Mouse (Mus musculus): ENCODE measurements around the gene Farp1.
"Not testable (repeated sequence)": the region's sequence is repeated elsewhere in the genome, so short reads cannot be mapped to it uniquely, and the experiment has no call there.

Farp1 gene

DNA sequence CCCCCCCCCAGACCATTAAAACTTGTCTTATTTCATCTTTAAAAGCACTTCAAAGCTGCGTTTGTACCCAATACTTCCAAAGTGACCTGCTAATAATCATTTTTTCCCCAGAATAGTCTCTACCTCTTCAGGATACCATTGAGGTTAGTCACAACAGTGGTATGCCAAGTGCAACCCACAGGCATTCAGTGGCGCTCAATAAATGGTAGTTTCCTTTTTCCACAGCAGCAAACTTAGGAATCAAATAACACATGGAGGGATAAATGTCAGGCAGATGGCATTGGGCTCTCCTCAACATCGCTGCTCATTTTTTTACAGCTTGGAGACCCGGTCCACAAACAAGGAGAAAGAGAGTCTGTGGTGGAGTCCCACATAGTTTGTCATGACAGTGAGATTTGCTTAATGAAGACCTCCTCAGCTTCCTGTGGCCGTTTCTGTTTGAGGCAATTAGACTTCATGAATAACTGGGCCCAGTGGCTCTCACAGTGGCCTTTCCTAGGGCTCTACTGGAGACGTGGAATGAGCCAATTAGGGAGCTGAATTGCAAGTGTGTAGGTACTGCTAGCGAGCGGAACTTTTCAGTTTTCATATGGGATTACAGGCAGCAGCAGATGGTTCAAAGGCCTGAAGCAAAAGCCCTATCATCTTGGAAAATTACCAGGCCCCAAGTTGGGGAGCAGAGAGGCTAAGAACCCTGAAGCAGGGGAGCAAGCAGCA, 148.6 kb downstream of the Farp1 start:
- DNase-seq (ENCODE audit: low spot score): no peak

DNA sequence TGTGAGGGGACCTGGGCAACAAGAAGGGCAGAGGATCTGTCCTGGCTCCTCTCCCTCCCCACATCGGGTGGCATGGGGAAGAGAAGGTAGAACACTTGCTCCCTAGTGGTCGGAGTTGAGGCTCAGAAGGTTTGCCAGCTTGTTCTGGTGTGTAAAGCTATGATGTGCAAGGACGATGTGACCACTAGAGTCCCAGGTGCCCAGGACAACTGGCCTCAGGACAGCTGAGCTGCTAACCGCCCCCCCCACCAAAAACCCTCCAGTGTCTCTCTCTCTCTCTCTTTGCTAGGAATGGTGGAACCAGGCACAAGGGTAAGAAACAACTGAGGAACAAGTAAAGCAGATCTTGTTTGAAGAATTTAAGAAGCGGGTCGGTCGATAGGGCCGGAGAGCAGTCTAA, 149.4 kb downstream of the Farp1 start:
- DNase-seq (ENCODE audit: low spot score): no peak

DNA sequence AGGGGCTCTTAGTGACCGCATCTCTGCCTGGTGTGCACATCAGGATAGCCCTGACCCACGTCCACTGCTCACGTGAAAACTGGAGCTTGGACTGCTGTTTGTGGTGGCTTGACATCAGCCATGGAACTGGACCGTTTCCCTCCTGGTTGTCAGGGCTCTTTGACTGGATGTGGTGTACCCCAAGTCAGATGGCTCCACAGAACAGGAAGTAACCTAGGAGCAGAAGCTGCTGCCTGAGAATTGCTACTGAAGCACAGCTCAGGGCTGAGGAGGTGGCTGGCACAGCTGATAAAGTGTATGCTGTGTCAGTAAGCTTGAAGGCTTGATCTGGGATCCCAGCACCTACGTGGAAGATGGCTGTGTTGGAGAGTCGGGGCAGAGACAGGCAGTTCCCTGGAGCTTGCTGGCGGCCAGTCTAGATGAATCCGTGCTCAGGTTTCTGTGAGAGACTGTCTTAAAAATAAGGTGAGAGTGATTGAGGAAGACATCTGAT, 151.4 kb downstream of the Farp1 start:
- DNase-seq (ENCODE audit: low spot score): no peak

DNA sequence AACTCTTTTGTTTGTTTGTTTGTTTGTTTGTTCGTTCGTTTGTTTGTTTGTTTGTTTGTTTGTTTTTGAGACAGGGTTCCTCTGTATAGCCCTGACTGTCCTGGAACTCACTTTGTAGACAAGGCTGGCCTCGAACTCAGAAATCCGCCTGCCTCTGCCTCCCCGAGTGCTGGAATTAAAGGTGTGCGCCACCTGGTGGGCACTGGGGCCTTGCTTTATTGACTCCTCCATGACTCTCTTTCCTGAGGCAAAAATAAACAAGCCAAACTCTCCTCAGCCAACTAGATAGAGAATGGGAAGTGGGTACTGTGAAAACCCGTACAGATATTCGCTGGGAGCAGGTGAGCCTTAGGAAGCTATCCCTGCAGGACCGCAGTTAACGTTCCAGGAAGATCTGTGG, 154.8 kb downstream of the Farp1 start:
- not testable (repeated sequence) for DNase-seq (ENCODE audit: low spot score)

DNA sequence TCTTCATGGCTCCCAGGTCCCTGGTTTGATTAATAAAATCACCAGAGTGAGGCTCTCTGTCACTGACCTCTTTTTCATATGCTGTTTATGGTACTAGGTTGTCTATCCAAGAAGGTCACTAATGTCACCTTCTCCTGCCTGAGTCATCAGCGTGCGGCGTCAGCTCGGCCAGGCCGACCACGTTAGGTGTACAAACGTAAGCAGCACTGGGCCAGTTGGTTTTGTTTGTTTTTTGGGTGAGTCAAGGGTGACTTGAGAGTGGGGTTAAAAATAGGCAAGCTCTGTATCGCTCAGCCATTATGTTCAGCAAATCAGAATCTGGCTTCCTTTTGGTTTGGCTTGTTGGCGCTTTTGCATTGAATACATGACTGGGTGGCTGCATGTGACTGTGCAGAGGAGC, 155.4 kb downstream of the Farp1 start:
- DNase-seq (ENCODE audit: low spot score): no peak

DNA sequence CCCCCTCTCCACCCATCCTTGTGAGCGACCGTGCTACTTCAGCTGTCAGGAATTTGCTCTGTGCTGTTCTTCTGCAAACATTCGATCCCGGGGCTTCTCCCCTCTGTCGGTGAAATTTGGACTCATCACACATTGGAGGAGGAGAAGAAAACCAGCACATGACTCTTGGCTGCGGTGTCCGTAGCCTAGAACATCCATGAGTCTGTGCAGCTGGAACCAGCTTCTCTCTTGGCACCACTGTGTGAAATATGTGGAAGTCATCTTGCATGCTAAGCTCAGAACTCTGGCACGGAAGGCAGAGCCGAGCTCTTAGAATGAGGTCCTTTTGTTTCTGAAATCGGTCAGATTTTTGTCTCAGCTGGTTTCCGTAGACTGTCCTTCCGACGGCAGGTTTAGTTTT, 156.7 kb downstream of the Farp1 start:
- no peak for DNase-seq (ENCODE audit: low spot score)

DNA sequence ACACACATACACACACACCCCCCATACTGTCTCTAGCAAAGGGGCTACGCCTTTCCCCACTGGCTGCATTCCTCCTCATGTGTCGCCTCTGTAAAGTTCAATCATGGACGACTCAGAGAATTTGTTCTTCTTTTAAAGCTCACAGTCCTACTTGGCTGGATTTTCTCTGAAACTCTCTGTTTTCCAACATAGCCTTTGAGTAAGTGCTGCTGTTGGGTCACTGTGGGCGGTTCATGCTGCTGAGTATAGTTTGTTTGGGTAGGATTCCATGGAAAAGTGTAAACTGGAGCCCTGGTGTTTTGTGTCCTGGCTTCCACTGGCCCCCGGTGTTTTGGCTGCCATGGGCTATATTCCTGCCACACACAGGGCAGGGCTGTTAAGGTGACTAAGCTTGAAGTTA, 157.4 kb downstream of the Farp1 start:
- DNase-seq (ENCODE audit: low spot score): no peak

DNA sequence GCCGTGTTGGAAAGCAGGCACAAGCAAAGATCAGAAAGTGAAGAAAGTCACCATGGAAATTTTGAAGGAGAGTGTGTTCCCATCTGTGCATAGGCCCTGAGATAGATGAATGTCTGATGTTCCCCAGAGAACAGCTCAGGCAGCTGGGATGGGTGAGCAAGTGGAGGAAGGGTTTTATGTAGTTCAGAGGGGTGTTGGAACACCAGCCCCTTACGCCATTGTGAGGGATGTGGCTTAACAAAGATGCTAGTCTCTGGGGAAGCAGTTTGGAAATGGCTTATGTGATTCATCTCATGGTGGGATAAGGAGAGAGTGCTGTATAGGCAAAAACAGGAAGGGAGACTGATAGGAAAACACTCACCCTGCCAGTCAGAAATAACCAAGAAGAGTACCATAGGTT, 159.0 kb downstream of the Farp1 start:
- DNase-seq (ENCODE audit: low spot score): no peak

DNA sequence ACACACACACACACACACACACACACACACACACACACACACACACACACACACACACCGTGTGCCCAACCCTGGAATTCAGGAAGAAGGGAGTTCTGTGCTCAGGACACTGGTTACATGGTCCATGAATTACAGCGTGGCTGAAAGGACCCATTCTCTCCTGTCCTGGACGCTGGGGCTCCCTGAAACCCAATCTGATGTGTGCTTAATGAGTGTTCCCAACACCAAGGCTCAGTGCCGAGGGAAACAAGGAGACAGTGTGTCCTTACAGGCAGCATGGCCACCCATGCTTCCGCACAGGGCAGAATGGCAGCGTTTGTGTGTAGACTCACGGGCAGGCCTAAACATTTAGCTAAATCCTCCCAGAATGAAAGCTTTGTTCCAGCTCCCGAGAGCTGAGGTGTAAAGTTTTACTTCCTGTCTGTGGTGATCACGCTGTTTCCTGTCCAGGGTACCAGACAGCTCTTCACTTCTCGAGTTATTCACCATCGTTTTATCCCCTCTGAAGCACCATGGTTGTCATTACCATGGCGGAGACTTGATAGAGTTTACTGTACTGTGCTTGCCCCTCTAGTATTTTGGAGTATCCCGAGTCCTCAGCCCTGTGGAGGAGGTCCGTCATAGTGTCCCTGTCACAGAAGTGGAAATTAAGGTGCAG, 164.0 kb downstream of the Farp1 start:
- no peak for DNase-seq (ENCODE audit: low spot score)

DNA sequence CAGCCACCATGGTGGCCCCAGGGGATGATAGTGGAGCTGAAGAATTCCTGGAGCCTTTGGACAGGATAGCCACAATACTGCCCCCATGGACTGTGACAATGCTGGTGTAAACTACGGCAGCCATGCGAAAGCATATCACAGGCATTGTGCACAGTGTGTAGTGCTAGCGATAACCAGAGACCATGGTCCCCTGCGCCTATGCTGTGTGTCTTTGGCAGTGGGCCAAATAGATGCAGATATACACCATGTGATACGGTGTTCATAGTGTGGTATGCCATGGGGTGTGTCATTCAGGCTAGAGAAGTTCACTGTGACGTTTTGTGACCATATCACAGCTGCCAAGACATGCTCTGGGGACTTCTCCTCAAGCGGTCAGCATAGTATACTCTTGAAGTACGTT, 164.8 kb downstream of the Farp1 start:
- no peak for DNase-seq (ENCODE audit: low spot score)

DNA sequence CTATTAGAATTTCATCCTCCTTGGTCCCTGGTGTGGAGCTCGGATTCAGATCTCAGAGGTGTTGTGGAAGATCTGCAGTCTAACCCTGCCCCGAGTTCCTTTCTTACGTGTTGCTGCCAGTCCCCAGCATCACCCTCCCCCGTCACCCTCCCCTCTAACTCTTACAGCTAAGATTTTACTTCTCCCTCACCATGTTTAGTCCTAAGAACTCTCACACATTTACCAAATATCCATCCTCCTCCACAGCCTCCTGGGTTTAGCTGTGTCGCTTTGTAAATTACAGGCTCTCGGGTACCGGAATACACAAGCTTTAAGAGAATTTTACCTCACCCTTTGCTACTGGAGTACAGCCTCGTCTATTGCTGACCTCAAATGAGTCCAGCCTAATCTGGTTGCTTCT, 165.4 kb downstream of the Farp1 start:
- DNase-seq (ENCODE audit: low spot score): no peak

DNA sequence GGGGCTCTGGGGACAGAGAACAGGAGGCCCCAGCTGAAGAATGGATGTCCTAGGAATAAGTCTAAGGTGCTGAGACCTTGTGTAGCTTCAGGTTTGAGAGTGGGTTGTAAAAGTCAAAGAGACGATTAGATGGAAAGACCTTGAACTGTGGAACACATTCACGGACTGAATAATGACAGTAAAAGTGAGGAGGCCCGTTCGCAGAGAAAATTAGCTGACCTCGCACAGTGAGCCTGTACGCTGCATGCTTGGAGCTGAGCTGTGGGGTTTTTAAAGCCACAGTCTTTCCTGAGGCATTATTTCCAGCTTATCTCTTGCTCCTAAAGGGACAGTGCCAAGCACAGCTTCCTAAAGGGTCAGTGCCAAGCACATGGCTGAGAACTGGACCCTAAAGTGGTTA, 166.2 kb downstream of the Farp1 start:
- no peak for DNase-seq (ENCODE audit: low spot score)

DNA sequence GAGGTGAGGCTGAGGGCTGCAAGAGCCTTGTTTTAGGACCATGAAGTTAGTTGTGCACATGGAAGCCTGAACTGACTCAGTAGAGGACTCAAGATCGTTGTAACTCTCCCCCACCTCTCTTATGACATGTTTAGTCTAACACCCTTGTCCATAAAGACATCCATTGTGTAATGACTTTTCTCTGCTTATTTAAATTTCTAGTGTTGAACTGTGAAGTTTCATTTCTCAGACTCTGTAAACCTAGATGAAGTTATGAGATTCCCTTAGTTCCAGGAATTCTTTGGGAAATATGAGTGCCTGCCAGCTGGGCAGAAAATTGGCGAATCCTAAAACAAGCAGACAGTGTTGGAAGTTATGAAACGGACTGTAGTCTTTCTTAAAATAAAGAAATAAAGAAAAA, 170.5 kb downstream of the Farp1 start:
- DNase-seq (ENCODE audit: low spot score): no peak

DNA sequence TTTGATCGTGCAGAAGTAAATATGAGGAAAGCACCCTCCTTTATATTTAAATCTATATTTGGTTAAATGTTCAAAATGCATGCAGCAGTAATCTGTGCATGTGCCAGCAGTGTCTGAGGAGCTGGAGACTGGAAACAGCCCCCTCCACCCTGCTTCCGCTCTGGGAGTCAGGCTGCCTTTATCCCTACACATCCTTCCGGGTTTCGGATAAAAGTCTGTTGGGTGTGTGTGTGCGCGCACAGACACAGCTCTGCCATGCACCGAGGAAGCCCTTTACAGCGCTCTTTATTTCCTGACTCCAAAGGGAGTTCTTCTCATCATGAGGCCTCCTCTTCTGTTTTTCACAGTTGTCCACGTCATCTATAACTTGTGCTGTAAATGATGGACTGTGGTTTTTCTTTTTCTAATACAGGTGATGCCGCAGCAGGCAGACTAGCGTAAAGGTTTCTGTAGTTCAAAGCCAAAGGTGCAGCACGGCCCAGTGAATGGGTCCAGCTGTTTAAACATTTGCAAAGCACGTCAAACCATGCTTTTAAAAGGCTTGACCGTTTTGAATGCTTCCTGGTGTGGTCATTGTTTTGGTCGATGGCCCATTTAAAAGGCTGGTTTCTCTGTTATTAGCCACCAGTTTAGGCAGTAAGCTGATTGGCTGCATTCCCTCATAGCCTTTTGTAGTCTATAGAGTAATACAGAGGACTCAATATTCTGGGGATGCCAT, 172.6 kb downstream of the Farp1 start:
- DNase-seq (ENCODE audit: low spot score): no peak

DNA sequence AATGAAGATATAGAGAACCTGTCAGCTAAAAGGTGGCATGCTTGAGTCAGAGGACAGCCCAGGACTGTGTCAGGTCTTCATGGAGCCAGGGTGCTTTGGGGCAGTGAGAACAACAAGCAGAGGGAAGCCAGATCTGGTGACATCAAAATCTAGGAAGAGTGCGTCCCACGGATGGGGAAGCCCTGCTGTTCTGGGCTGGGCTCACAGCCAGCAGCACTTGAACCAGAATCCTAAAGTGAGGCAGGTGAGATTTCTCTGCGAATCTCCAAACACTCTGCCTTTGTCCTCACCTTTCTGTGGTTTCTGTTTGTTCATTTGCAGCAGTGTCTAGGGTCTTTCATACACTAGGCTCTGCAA, 173.1 kb downstream of the Farp1 start:
- no peak for DNase-seq (ENCODE audit: low spot score)

DNA sequence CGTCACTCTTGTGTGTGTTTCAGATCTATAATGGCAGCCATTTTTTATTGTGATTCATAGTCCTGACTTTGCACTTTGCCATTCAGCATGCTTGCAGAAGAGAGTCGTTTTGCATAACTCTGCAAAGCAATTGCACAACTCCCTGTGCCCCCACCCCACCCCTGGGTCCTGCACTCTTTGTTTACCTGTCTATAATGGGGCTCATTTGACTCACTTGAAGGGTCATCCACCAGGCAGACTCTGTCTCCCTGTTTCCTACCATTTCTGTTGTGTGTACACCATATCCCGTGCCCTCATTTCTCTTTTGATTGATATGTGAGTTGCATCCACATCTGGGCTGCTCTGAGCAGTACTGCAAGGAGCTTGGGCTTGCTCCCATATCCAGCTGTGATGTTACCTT, 175.3 kb downstream of the Farp1 start:
- no peak for DNase-seq (ENCODE audit: low spot score)

DNA sequence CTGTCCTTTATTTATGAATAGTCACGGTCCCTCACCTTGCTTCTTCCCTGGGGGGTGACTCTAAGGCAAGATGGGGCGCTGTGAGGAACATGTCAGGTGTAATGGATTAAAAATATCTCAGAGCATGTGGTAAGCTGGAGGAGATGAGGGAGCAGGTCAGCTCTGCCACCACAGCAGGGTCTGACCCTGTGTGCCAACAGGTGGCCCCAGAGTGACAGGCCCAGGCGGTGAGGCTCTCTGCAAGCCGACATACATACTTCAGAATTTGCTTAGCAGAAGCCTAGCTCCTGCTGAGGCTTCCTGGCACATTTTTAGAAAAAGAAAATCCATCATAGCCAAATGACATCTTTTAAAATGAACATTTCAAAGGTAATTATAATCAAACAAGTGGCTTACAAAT, 178.7 kb downstream of the Farp1 start:
- DNase-seq (ENCODE audit: low spot score): no peak

DNA sequence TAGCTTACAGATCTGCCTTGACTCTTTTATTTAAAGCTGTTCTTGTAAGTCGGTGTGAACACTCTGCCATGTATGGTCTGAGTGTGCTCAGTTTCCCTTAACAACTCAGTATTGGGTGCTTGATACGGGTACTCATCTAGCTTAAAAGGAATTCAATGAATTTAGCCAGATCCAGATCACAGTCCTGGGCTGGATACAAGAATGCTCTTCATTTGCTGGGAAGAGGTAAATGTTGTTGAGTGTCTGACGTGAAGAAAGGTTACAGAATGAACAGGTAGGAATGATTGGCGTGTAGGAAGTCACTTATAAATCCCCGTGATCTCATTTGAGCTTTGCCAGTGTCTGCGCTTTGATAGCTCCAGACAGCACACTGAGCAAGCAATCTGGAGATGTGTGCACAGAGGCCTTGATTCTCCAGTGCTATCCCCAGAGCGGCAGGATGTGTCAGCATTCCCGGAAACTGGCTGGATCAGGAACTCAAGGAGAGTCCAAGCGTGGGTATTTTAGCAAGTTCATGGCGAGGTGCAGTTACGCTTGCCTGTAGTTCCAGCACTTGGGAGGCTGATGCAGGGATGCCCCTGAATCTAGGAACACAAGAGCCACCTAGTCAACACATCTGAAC, 179.7 kb downstream of the Farp1 start:
- DNase-seq (ENCODE audit: low spot score): no peak

DNA sequence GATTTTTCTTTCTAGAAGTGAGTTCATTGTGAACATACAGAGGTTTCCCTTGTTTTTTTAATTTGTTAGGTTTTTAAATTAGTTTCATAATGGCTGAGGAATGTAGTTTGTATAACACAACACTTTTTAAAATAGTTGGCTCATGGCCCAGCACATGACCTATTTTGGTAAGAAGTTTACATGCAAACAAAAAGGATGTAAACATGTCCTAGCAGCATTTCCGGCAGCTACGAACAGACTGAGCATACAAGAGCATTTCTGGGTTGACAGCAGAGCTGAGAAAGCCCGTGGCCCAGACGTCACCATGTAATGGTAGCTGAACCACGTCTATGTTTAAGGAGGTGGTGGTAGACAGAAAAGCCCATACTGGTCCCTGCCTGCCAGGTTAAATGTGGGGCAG, 180.8 kb downstream of the Farp1 start:
- no peak for DNase-seq (ENCODE audit: low spot score)

DNA sequence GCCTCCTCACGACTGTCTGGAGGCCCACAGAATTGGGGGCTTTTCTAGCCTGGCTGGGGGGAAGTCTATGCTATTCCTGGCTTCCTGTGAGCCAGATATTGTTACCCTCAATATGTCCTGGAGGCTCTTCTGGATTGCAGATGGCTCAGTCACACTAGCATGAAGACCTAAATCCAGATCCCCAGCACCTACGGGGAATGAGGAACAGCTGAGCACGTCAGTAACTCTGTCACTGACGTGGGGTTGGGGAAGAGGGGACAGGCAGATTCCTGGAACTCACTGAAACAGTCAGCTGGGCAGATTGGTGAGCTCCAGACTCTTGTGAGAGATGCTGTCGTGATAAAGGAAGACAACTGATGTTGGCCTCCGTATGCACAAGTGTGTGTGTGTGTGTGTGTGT, 181.7 kb downstream of the Farp1 start:
- DNase-seq (ENCODE audit: low spot score): no peak

DNA sequence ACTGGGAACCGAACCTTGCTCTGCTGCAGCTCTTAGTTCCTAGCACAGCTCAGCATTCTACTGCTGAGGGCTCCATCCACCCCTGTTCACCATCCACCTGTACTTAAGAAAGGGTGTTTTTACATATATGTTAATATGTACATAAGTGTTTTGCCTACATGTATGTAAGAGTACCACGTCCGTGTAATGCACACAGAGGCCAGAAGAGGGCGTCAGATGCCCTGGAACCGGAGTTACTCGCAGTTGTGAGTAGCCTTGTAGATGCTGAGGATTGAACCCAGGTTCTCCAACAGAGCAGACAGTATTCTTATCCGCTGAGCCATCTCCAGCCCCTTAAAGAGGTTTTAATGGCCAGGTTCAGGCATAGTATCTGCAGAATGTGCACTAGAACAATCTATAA, 183.6 kb downstream of the Farp1 start:
- DNase-seq (ENCODE audit: low spot score): no peak

DNA sequence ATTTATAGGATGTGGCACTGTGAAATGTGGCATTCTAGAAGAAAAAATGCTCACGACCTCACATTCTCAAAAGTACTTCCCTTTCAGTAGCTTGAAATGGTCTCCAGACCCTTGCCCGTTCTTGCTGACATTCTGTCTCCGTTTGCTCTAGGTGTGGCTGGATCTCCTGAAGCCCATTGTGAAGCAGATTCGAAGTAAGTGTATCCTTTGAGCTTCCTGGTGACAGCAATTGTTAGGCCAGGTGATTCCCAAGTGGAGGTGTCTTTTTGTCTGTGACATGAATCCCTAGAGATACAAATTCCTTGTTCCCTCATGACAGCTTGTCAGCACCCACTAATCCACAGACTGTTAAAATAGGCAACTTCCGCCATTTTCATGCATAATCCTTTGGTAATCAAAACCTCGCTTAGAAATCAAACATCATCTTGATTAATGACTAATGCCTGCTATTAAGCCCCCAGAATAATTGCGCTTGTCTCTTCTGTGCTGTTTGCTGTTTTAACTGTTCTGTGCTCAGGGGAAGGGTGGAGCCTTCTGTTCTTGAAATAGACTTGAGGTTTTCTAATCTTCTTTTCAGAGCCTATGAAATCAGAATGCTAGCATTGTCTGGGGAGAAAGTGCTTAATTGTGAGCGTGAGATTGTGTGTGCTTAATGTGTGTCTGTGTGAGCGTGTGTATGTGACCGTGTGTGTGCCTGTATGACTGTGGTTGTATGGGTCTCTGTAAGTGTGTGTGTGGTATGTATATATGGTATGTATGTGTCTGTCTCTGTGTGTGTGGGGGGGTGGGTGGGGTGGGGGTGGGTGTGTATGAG, 184.4 kb downstream of the Farp1 start:
- DNase-seq (ENCODE audit: low spot score): no peak

All from spleen, adult 12 weeks (tissue).